Mouse (Mus musculus) MEL-GATA-1-ER (cell line): ENCODE data around the gene Chst8.

Experiments
- DNase-seq: peaks from one replicate; pipeline ENCODE4 v3.0.0-alpha.2; 2012; ENCODE audit warnings: low read depth; ENCODE audit errors: extremely low read depth

Gene Chst8

DNA sequence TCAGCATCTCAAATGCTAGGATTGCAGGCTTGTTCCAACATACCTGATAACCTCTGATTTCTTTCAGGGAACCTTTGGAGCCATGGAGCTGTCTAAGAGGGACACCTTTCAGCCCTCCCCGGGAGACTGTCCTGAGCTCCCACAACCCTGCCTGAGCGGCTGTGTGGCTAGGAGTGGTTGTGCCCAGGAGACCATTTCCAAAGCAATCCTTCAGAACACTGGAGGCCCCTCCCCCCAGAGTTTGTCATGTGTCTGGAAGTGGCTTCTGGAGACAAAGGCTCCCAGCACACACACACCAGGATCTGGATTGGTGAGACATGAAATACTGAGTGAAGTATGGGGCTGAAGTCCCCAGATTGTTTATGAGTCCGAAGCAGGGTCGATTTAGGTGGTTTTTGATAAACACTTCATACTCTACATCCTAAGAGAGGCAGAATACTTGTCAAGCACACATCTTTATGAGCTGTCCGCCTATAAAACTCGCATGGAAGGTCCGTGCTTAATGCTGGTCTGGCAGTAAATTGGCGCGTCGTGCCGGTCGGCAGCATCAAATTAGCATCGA, 12.5 kb downstream of the Chst8 start:
- DNase-seq = no peak

DNA sequence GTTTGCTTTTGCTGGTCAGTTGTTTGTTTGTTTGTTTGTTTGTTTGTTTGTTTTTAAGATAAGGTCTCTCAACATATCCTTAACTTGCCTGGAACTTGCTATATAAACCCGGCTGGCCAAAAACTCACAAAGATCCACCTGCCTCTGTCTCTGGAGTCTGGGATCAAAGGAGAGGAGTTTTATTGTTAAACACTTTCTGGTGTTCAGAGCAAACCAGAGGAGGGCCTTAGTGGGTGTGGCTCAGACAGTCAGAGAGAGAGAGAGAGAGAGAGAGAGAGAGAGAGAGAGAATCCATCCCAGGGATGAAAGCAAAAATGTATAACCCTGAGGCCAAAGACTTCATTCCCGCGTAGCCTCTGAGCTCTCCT, 13.1 kb downstream of the Chst8 start:
- no peak for DNase-seq

DNA sequence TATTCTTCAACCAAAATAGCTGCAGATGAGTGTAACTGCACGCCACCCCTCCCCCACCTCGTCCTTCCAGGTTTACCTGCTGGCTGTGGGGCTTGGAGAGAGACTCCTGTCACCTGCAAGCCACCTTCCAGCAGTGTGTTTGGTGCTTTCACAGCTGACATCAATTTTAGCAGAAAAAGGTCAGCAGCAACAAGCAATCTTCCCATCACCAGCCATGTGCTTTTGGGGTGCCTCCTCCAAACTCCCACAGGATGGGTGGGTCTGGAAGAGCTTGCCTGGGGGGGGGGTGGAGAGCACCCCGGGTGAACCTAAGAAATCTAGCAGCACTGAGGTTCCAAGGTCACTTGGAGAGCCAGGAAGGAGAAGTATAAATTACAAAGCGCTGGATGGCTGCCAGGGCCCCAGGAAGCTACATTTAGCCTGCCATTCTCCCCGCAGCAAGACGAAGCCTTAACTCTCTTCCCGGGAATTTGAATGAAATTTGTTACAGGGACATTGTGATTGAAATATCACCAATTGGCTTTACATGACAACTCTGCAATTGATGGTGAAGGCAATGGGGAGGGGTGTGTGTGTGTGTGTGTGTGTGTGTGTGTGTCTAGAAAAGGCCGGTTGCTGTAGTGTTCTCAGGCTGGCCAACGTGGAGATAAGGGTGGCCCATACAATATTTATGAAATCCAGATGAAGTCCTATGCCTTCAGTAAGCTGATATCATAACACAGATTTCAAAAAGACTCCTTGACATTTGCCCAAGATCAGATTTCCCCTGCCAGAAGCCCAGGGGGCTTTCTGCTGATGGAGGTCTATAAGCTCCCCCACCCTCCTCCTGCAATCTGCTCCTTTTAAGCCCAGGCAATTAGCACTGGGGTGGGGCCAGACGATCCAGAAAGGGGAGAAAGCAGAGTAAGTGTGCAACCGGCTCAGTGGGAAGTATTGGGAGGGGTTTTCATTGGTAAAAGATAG, 13.8 kb downstream of the Chst8 start:
- no peak for DNase-seq

DNA sequence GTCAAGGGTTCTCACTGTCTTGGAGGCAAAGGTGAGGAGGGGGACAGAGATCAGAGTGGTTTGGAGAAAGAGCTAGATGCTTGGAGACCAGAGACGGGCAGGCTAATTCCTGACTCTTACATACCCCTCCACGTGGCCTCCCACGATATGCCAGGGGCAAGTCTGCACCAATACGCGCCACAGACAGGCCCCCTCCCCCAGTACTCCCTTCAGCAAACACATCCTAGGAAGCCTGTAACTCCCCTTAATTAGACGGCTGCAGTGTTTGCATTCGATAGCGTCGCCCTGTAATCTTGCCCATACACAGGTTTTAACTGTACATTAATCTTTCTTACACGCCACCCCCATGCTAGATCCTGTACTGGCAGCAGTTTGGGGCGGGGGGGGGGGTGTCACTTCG, 14.5 kb downstream of the Chst8 start:
- DNase-seq = no peak

DNA sequence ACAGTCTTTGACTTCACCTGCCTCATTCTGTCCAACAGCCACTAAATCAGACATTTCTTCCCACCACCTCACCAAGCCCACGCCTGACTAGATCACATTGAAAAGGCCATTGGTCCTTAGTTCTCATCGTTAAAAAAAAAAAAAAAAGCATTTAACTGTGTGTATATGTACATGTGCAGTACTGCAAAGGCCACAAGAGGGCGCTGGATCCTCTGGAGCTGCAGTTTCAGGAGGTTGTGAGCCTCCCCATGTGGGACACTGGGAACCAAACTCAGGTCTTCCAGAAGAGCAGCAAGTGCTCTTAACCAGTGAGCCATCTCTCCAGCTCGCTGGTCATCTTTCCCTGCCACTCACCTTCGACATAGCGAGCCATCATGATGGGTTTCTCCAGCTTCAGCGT, 22.1 kb downstream of the Chst8 start:
- DNase-seq = no peak

DNA sequence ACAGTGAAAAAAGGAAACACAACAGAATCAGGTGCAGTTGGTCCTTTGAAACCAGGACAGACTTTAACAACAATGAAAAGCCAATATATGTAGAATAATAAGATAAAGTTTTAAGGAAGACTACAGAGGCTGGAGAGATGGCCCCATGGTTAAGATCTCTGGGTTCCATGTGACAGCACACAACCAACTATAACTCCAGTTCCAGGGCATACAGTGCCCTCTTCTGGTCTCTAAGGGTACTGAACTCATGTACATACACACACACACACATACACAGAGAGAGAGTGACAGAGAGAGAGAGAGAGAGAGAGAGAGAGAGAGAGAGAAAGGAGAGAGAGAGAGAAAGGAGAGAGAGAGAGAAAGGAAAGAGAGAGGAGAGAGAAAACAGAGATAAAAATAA, 25.3 kb downstream of the Chst8 start:
- no peak for DNase-seq

DNA sequence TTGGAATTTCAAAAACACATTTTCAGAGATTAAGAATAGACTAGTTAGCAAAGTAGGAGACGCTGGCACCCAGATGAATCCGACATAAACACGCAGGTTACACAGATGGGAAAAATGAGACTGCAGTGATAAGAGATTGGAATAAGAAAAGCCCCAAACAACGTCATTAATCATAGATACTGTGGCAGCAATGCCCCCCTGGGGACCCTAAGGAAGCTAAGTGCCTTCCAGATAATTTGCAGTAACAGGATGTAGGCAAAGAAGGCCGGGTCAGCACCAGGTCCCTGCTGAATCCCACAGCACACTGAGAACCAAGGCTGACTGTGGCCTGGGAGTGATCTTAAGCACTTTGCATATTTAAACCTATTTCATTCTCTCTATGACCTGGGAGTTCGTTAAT, 27.5 kb downstream of the Chst8 start:
- DNase-seq = no peak

DNA sequence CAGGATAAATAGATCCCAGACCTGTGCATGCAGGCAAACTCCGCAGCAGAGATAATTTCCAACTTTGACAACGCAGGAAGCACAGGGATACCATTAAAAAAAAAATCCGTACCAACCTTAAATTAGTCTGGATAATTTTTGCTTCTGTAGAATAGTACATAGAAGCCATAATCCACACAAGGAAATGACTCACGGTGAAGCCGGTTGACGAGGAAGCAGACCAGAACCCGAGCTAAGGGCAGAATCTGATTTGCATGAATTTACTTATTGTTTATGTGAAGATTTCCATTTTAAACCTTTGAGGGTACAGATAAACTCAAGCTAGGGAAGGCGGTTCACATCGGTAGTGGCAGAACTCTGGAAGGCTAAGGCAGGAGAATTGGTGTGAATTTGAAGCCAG, 28.0 kb downstream of the Chst8 start:
- no peak for DNase-seq

DNA sequence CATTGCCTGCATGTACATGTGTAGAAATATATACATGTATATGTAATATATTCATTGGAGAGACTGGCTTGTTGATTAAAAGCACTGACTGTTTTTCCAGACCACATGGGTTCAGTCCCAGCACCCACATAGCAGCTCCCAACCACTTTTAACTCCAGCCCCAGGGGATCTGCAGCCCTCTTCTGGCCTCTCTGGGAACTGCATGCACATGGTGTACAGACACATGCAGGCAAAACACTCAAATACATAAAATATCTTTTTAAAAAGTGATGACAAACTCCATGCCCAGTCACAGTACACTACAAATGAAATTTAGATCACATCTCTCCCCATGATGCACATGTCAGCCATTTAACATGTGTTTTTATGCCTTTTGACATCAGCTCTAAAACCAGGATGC, 30.5 kb downstream of the Chst8 start:
- no peak for DNase-seq

DNA sequence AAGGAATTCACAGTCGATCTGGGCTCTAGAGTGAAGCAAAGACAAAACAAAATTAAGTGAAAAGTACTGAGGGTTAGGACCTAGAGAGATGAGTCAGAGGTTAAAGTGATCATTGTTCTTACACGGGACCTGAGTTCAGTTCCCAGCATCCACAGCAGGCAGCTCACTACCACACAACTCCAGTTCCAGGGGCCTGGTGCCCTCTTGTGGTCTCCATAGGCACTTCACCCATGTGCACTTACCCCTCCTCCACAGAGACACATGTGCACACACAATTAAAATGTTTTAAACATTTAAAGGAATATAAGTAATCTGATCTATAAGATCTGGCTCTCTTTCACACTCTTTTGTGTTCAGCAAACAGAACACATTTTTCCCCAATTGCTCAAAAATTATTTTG, 31.3 kb downstream of the Chst8 start:
- no peak for DNase-seq

DNA sequence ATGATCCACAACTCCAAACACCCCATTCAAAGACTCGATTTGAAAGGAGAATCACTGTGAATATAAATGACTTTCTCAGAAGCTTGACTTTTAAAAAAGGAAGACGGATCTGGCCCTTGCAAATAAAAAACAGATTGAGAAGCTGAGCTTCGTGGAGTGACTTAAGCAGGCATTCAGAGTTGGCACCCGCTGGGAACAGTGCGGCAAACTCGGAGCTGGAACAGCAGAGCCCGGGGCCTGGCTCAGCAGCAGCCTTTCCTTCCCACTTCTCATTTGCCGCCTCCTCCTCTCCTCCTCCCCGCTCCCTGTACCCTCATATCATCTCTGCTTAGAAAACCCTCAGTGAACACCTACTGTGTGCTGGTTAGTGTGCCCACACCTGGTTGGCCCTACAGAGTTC, 34.1 kb downstream of the Chst8 start:
- no peak for DNase-seq

DNA sequence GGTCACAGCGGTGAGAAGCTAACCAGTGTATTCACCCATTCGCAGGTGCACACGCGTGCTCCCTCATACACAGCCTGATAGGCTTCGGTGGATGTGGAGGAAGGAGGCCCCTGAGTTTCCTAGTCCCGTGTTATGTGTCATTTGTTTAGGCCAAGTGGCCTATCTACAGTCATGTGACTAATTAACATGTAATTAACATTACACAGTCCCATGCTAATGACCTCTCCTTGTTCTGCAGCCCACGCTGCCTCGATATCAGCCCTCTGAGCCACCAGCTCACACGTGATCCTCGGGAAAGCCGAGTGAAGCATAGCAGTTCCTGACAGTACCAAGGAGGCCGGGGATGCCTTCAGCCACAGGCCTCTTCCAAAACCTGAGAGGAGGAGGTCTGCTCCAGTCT, 36.9 kb downstream of the Chst8 start:
- no peak for DNase-seq

DNA sequence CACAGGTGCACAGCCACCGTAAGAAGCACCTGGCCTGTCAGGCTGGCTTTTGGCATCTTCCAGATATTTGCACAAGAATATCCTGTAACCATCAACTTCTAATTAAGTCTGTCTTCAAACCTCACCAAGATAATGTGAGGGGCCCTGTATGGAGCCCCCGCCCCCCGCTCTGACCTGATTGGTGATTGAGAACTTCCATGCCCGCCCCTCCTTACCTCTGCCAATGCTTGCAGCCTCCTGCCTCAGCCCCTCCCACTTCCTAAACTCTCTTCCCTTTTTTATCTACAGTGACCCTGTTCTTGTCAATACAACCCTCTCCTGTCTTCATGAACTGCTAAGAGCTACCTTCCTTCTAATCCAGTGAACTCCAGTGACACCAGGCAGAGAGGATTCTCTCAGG, 37.6 kb downstream of the Chst8 start:
- no peak for DNase-seq

DNA sequence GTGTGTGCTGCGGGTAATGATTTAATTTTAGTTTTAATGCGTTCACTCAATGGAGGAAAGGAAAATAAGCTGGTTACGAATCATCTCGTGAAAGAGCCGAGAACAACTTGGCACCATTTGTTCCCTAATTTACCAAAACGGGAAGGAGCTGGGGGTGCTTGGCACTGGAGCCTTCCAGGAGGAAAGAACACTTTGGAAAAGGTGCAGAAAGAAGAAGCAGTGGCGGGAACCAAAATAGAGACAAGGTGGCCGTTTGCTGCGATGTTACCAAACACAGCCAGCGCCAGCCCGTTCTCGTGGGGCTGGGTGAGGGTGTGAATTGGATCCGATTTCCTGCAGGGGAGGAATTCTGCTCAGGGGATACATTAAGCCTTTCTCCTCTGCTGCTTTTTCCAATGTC, 38.5 kb downstream of the Chst8 start:
- DNase-seq = no peak

DNA sequence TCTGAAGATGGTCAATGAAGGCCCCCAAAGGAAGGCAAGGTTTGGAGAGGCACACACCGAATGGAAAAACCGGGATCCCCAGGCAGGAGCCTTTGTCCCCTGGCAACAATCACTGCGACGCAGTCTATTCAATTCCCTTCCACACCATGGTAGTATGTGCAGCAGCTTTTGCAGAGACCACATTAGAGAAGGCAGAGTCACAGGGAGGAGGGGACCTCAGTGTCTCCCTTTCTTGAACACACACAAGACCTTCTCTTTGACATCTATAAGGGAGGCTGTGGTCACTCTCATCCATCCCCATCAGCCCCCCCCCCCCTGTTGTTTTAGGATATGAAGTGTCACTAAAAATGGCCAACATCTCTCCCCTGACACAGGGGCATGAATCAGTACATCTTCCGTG, 39.2 kb downstream of the Chst8 start:
- no peak for DNase-seq

DNA sequence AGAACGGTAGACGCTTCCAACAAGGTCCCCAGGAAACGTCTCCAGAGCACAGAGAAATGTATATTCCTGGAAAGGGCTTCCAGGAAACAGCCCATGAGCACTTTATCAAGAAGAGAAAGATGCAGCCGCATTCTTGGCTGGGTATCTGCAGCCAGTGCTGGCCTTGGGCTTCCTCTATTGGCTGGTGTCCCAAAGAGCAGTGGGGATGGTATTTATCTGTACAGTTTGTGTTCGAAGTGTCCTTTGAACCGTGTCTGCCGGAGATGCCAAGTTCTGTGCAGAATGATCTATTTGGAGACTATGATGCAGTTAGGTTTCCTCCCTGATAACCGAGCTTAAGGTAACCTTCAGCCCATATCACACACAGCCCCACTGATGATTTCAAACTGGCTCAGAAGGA, 43.0 kb downstream of the Chst8 start:
- no peak for DNase-seq

DNA sequence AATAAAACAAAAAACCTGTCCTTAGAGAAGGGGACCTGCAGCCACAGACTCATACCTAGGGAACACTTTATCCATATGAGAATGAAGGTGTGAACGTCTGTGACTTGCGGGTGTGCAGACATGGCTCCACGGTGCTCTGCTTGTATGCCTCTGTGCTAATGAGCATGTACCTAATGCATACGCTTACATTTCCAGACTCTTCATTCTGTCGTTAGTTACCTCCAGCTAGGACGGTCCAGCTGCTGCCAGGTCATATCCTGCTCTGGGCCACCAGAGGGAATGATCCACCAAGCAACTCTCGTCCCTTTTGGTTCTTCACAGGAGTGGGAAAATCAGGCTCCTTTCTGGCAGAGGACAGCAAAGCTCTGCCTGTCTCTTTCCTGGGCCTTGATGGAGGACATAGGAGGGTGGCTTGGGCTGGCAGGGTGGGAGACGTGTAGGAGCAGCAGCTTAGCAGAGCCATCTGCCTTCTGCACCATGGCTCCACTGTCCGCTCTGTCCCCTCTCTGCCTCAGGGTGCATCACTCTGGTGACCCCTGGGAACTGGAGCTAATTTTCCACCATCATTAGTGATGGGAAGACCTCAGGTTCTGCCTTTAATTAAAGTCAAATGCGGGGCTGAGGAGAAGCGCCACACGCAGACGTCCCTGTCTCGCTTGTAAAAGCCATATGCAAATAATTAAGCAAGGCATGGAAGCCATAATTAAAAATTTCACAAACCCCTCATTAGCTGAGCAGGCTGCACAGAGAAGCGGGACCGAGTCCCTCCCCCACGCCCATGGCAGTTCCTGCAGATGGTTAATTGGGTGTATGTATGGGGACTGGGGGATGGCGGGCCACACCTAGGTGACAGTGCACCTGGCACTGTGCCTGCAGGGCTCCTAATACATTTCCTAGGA, 48.0 kb downstream of the Chst8 start:
- DNase-seq = no peak

DNA sequence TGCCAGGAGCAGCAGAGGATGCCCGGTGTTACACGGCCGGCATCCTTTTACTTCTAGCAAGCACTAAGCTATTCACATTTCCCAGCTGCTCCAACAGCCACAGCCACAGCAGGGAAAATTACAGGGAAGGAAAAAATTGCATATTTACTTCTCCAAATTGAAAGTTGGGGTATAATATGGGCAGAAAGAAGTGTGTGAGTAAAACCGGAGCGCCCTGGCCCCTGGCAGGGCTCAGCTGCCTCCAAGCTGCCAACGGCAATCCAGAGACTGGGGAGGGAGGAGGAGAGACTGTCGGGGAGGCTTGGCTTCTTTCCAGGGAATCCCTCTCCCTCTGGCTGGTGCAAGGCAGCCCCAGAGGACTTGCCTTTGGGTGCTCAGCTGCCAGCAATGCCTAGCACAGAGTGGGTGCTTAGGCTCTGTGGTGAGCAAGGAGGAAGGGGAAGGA, 53.1 kb downstream of the Chst8 start:
- DNase-seq = no peak

DNA sequence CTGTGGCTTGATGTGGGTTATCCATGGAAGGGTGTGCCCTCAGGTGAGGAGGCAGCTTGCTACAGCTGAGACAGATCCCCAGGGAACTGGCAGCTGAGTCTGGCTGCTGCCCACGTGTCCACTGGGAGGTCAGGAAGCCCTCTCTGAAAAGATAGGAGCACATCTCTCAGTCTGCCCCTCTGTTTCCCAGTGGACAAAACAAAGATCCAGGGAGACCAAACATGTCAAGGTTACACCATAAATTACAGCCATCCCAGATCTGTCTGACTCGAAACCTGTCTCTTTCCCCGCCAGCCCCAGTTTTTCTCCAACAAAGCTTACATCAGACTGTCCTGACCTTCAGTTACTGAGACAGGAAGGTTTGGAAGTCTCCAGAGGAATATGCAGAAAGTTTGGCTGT, 53.8 kb downstream of the Chst8 start:
- DNase-seq = no peak

DNA sequence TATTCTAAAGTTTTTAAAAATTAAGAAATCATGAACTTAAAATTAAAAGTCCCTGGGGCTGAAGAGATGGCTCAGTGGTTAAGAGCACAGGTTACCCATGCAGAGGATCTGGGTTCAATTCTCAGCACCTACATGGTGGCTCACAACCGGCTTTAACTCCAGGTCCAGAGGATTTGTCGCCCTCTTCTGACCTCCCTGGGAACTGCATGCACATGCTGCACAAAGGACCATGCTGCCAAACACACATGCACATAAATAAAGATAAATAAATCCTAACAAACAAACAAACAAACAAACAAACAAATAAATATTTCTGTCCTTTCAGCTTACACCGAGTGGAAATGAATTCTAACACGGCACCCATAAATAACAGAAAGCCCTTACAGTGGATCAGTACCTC, 55.0 kb downstream of the Chst8 start:
- no peak for DNase-seq

DNA sequence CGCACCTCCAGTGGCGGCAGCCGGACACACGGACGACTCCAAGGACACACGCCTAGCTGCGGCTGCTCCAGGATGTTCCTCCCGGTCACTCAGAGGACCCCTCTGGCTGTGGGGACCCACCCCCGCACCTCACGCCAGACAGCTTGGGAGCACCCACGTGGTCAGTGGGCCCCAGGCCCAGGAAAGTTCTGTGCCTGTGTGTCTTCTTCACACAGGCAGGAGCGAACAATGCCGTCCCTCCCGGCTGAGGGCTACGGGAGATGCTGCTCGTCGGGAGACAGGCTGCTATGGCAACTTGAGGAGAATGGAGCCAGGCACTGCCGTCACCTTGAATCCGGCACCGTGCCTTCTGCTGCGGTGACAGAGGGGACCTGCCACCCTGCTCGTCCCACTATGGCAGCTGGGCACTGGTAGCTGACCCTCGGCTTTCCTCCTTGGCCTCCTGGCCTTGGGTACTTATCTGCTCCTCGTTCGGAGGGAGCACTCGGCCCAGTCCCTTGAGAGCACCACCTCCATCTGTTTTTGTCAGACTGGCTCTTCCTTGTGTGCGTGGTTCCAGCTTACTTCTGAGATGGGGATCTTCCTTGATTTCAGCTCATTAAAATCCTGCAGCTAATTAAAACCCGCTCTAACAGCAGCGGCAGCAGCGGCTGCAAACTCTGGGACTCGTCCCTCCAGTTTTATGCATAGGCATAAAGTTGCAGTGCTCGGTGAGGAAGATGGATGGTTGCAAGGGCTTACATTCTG, 59.2 kb downstream of the Chst8 start:
- DNase-seq = no peak
